Mouse (Mus musculus): ENCODE results near the gene Smpdl3b. TPM values are rescaled to one million over a fixed set of nuclear protein-coding genes. Genes with fewer than 3 reads are reported as not detected.
"Not testable (repeated sequence)": the region's sequence is repeated elsewhere in the genome, so short reads cannot be mapped to it uniquely, and the experiment has no call there.

The Smpdl3b gene
- polyA plus RNA-seq, 1 experiment: 2.3 TPM

DNA sequence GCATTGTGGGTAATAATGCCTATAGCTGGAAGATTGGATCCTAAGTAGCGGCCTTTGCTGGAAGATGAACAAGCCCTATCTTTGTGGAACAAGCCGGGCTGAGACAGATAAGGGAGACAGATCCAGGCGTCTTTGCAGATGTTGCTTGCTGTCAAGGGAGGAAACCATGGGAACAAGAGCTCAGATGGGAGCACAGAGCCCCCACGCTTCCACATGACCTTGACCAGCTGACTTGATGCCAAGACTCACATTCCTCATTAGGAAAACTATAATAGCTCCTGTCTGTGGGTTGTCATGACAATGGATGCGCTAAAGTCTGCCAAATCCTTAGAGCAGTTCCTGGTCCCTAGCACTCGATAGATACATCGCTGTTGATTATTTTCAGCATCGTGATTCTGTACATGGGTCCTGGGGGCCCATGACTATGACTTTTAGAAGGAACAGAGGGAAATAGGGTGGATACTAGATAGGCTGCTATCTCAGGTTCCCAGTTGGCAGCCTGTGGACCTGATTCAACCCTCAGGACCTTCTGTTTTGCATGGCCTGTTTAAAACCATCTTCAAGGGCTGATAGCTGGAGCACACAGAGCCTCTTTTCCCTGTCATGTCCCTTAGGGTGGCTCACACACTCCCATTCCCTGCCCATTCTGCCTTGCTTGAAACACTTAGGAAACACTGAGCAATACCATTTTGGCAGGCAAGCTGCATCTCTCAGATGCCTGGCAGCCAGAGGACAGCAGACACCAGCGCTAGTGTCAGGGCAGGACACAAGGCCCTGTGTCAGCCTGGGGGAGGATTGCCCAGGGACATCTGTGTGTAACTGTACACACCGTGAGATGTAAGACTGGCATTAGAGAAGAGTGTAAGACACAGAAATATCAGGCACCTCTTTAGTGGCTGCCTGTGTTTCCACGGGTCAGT is 12.8 kb downstream of the Smpdl3b start:
- Histone ChIP-seq H3K27me3 (ENCODE audit: control insufficient read depth, insufficient read depth, low read length) (no peaks in the 10 kb centered on the region), H3K4me3 (ENCODE audit: control insufficient read depth, insufficient read depth, low read length) (no peak overlapping the region), H3K27ac (ENCODE audit: control insufficient read depth, insufficient read depth, low read length) (no peak overlapping the region), H3K4me1 (replicated peaks; ENCODE audit: control insufficient read depth, insufficient read depth, low read length) (peaks cover 23% of the 10 kb centered on the region), H3K36me3 (ENCODE audit: control insufficient read depth, insufficient read depth, low read length) (no peaks in the 10 kb centered on the region)
- DNase-seq: no peak
- no peak for TF ChIP-seq POLR2A (IDR thresholded peaks at IDR 0.05; ENCODE audit: control insufficient read depth, extremely low read depth, insufficient read depth, low read length, poor library complexity)
- TF ChIP-seq CTCF (IDR thresholded peaks at IDR 0.05; ENCODE audit: borderline replicate concordance, control insufficient read depth, extremely low read depth, insufficient read depth, low read length, poor library complexity): no peak
- 94% methylated on average over 11 of the region's 11 CpGs for WGBS

DNA sequence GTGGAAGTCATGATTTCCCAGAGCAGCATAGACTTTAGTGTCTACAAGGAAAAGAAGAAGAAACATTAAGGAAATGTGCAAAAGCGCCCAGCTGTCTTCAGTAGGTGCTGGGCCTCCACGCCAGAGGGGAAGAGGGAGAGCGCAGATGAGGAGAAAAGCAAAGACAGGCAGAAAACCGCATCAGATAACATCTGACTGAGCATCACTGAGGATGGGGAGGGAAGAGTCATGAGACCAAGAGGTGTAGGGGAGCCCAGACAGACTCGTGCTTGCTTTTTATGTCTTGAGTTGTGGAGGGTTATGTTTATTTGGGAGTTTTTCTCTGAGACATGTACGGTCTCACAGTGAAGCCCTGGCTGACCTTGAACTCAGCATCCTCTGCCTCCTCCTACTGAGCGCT is 15.6 kb downstream of the Smpdl3b start:
- H3K4me1 ChIP-seq (replicated peaks; ENCODE audit: control insufficient read depth, insufficient read depth, low read length): peaks cover 6% of the 10 kb centered on the region; the same call in 1 of the 2 replicates
- no peaks in the 10 kb centered on the region for H3K27me3 ChIP-seq (ENCODE audit: control insufficient read depth, insufficient read depth, low read length)
- WGBS: 61% methylated on average over 7 of the region's 7 CpGs
- no peak for TF ChIP-seq CTCF (IDR thresholded peaks at IDR 0.05; ENCODE audit: borderline replicate concordance, control insufficient read depth, extremely low read depth, insufficient read depth, low read length, poor library complexity)
- no peak for TF ChIP-seq POLR2A (IDR thresholded peaks at IDR 0.05; ENCODE audit: control insufficient read depth, extremely low read depth, insufficient read depth, low read length, poor library complexity)
- DNase-seq: peak; percentile 9
- H3K4me3 ChIP-seq (ENCODE audit: control insufficient read depth, insufficient read depth, low read length): no peak overlapping the region
- H3K36me3 ChIP-seq (ENCODE audit: control insufficient read depth, insufficient read depth, low read length): no peaks in the 10 kb centered on the region
- no peak overlapping the region for H3K27ac ChIP-seq (ENCODE audit: control insufficient read depth, insufficient read depth, low read length)

DNA sequence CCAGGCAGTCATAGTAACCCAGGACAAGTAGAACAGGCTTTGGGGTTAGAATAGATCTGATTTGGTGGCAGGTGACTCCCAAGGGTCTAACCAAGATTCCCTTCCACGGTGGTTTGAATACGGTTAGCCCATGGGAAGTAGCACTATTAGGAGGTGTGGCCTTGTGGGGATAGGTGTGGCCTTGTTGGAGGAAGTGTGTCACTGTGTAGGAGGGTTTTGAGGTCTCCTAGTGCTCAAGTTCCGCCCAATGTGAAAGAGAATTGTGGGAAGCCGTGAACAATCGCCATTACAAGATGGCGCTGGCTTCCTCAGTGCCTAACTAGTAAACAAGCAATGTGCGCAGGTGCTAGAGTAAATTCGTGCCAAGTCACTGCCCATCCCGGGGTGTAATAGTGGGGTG is 19.9 kb downstream of the Smpdl3b start:
- not testable (repeated sequence) for H3K27ac ChIP-seq (ENCODE audit: control insufficient read depth, insufficient read depth, low read length); H3K36me3 ChIP-seq (ENCODE audit: control insufficient read depth, insufficient read depth, low read length); DNase-seq; H3K27me3 ChIP-seq (ENCODE audit: control insufficient read depth, insufficient read depth, low read length); H3K4me3 ChIP-seq (ENCODE audit: control insufficient read depth, insufficient read depth, low read length)
- WGBS: 89% methylated on average over 9 of the region's 9 CpGs
- peaks cover 17% of the 10 kb centered on the region for H3K4me1 ChIP-seq (replicated peaks; ENCODE audit: control insufficient read depth, insufficient read depth, low read length)

DNA sequence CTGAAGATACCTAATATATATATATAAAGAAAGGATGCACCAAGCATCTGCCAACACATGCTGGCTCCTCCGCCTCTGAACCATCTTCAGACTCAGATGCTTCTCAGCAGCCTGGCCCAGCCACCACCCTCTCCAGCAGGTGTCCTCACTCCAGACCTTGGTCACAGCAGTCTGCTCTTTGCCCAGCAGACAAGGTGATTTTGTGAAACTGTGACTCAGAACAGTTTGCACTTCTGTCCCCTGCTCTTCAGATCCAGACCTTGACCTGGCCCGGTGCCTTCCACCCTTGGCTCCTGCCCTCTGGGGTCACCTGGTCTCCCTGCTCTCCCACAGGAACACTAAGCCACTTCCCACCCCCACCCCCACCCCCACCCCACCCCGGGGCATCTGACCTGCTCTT is 21.2 kb downstream of the Smpdl3b start:
- no peak overlapping the region for H3K4me3 ChIP-seq (ENCODE audit: control insufficient read depth, insufficient read depth, low read length)
- H3K4me1 ChIP-seq (replicated peaks; ENCODE audit: control insufficient read depth, insufficient read depth, low read length): peaks cover 18% of the 10 kb centered on the region
- H3K27me3 ChIP-seq (ENCODE audit: control insufficient read depth, insufficient read depth, low read length): no peaks in the 10 kb centered on the region
- H3K27ac ChIP-seq (ENCODE audit: control insufficient read depth, insufficient read depth, low read length): no peak overlapping the region
- 75% methylated on average over 3 of the region's 3 CpGs for WGBS
- DNase-seq: no peak
- TF ChIP-seq POLR2A (IDR thresholded peaks at IDR 0.05; ENCODE audit: control insufficient read depth, extremely low read depth, insufficient read depth, low read length, poor library complexity) (no peak), CTCF (IDR thresholded peaks at IDR 0.05; ENCODE audit: borderline replicate concordance, control insufficient read depth, extremely low read depth, insufficient read depth, low read length, poor library complexity) (no peak)
- H3K36me3 ChIP-seq (ENCODE audit: control insufficient read depth, insufficient read depth, low read length): no peaks in the 10 kb centered on the region

DNA sequence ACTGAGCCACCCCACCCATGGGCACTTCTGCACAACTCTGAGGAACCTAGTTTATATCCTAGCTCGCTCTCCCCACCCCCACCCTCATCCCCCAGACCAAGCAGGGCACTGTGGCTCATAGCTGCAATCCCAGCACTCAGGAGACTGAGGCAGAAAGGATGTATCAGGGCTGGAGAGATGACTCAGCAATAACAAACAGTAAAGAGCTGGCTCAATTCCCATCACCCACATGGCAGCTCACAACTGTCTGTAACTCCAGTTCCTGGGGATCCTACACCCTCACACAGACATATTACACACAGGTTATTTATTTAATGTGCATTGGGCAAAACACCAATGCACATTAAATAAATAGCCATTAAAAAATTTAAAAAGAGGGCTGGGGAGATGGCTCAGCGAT is 21.7 kb downstream of the Smpdl3b start:
- Histone ChIP-seq H3K4me3 (ENCODE audit: control insufficient read depth, insufficient read depth, low read length) (no peak overlapping the region), H3K36me3 (ENCODE audit: control insufficient read depth, insufficient read depth, low read length) (no peaks in the 10 kb centered on the region), H3K27ac (ENCODE audit: control insufficient read depth, insufficient read depth, low read length) (no peak overlapping the region), H3K4me1 (replicated peaks; ENCODE audit: control insufficient read depth, insufficient read depth, low read length) (peaks cover 18% of the 10 kb centered on the region), H3K27me3 (ENCODE audit: control insufficient read depth, insufficient read depth, low read length) (no peaks in the 10 kb centered on the region)
- WGBS: 90% methylated on average over 2 of the region's 2 CpGs
- no peak for TF ChIP-seq POLR2A (IDR thresholded peaks at IDR 0.05; ENCODE audit: control insufficient read depth, extremely low read depth, insufficient read depth, low read length, poor library complexity)
- no peak for TF ChIP-seq CTCF (IDR thresholded peaks at IDR 0.05; ENCODE audit: borderline replicate concordance, control insufficient read depth, extremely low read depth, insufficient read depth, low read length, poor library complexity)
- no peak for DNase-seq

DNA sequence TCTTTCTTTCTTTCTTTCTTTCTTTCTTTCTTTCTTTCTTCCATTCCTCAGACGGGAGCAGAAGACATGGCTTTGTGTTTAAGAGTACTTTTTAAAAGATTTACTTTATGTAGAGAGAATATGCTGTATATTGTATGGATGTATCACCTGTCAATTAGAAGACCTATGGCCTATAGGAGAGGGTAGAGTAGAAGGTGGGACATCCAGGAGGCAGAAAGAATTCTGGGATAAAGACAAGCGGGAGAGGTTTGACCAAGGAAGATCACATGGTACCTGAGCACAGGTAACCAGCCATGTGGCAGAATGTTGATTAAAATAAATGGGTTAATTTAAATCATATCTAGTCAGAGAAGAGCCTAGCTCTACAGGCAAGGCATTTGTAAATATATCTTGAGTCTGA is 22.3 kb downstream of the Smpdl3b start:
- no peaks in the 10 kb centered on the region for H3K27me3 ChIP-seq (ENCODE audit: control insufficient read depth, insufficient read depth, low read length)
- H3K36me3 ChIP-seq (ENCODE audit: control insufficient read depth, insufficient read depth, low read length): no peaks in the 10 kb centered on the region
- peaks cover 18% of the 10 kb centered on the region for H3K4me1 ChIP-seq (replicated peaks; ENCODE audit: control insufficient read depth, insufficient read depth, low read length)
- H3K4me3 ChIP-seq (ENCODE audit: control insufficient read depth, insufficient read depth, low read length): no peak overlapping the region
- WGBS: 97% methylated on average over 2 of the region's 2 CpGs
- no peak overlapping the region for H3K27ac ChIP-seq (ENCODE audit: control insufficient read depth, insufficient read depth, low read length)
- no peak for DNase-seq
- TF ChIP-seq CTCF (IDR thresholded peaks at IDR 0.05; ENCODE audit: borderline replicate concordance, control insufficient read depth, extremely low read depth, insufficient read depth, low read length, poor library complexity): no peak
- TF ChIP-seq POLR2A (IDR thresholded peaks at IDR 0.05; ENCODE audit: control insufficient read depth, extremely low read depth, insufficient read depth, low read length, poor library complexity): no peak
